Mouse (Mus musculus) CH12.LX (cell line): ENCODE data around the gene Arrdc2. TPM values are rescaled to one million over a fixed set of nuclear protein-coding genes. Genes with fewer than 3 reads are reported as not detected.

ENCODE experiments used
- DNase-seq: peaks from one replicate; pipeline ENCODE4 v3.0.0-alpha.2; 2013; ENCODE audit errors: extremely low read depth
- H3K27ac ChIP-seq: 2 replicates; pipeline ENCODE4 v1.5.1; 2012; ENCODE audit warnings: low read depth, mild to moderate bottlenecking, control low read depth, moderate library complexity; ENCODE audit not compliant: insufficient read depth
- H3K27me3 ChIP-seq: replicated peaks from 2 replicates; pipeline ENCODE3; 2012; ENCODE audit warnings: inconsistent platforms
- H3K36me3 ChIP-seq, 2 experiments: replicated peaks in 1 of 2; 2 replicates each; pipeline versions ENCODE3 to v1.6.1; 2012; ENCODE audit warnings: inconsistent platforms in 1 of 2, low read length in 1 of 2, mild to moderate bottlenecking in 1 of 2, mixed read lengths in 1 of 2, moderate library complexity in 1 of 2; ENCODE audit not compliant: control insufficient read depth in 1 of 2, insufficient read depth in 1 of 2
- H3K4me1 ChIP-seq, 2 experiments: 2 replicates each; pipeline ENCODE4 v1.6.1; 2012; ENCODE audit warnings: inconsistent platforms in 1 of 2, moderate library complexity in 1 of 2; ENCODE audit not compliant: insufficient read depth in 2 of 2, control insufficient read depth in 1 of 2
- H3K4me2 ChIP-seq: 2 replicates; pipeline ENCODE4 v1.6.1; 2012; ENCODE audit warnings: low read depth, mild to moderate bottlenecking, control low read depth; ENCODE audit not compliant: poor library complexity, insufficient read depth, severe bottlenecking
- H3K4me3 ChIP-seq, 3 experiments: fragments of 150-350 bp in 1 of 3; sonication (generic) in 1 of 3; replicated peaks in 1 of 3; 2 replicates each; pipeline versions ENCODE3 to v1.5.1; 2011 to 2012; ENCODE audit warnings: low read depth in 2 of 3, low read length in 2 of 3, mild to moderate bottlenecking in 2 of 3, moderate library complexity in 2 of 3, control low read depth in 1 of 3, improper control_type of control experiment in 1 of 3, inconsistent platforms in 1 of 3, mixed read lengths in 1 of 3; ENCODE audit not compliant: poor library complexity in 1 of 3
- H3K79me2 ChIP-seq: replicated peaks from 2 replicates; pipeline ENCODE4 v1.6.1; 2012; ENCODE audit warnings: mild to moderate bottlenecking, moderate library complexity; ENCODE audit not compliant: control insufficient read depth, poor library complexity, insufficient read depth, severe bottlenecking; ENCODE audit errors: extremely low read depth
- H3K9ac ChIP-seq: 2 replicates; pipeline ENCODE4 v1.6.1; 2012; ENCODE audit warnings: low read depth, mild to moderate bottlenecking, control low read depth, moderate library complexity; ENCODE audit not compliant: insufficient read depth
- H3K9me3 ChIP-seq: replicated peaks from 2 replicates; pipeline ENCODE3; 2012; ENCODE audit warnings: low read length, inconsistent platforms, mixed read lengths
- BHLHE40 ChIP-seq: IDR thresholded peaks from 2 replicates; pipeline ENCODE4 v1.6.1; 2011; ENCODE audit warnings: mild to moderate bottlenecking, low read depth, low read length, improper control_type of control experiment
- E2F4 ChIP-seq: IDR thresholded peaks from 2 replicates; pipeline ENCODE4 v1.6.1; 2011; ENCODE audit warnings: low read depth, low read length, improper control_type of control experiment; ENCODE audit not compliant: insufficient replicate concordance
- EP300 ChIP-seq: IDR thresholded peaks from 2 replicates; pipeline ENCODE4 v1.6.1; 2011; ENCODE audit warnings: low read length, improper control_type of control experiment
- HCFC1 ChIP-seq: IDR thresholded peaks from 2 replicates; pipeline ENCODE4 v1.6.1; 2012; ENCODE audit warnings: low read depth, mild to moderate bottlenecking, inconsistent platforms, low read length, improper control_type of control experiment
- IRF4 ChIP-seq: IDR thresholded peaks from 2 replicates; pipeline ENCODE4 v1.6.1; 2014; ENCODE audit warnings: low read depth, mild to moderate bottlenecking, inconsistent platforms, low read length, improper control_type of control experiment
- KAT2A ChIP-seq: IDR thresholded peaks from 2 replicates; pipeline ENCODE4 v1.6.1; 2012; ENCODE audit warnings: low read length, improper control_type of control experiment, inconsistent platforms; ENCODE audit not compliant: insufficient replicate concordance
- MEF2A ChIP-seq: IDR thresholded peaks from 2 replicates; pipeline ENCODE4 v1.6.1; 2014; ENCODE audit warnings: low read depth, mild to moderate bottlenecking, inconsistent platforms, low read length, improper control_type of control experiment, borderline replicate concordance
- MXI1 ChIP-seq: IDR thresholded peaks from 2 replicates; pipeline ENCODE4 v1.6.1; 2011; ENCODE audit warnings: mild to moderate bottlenecking, low read depth, low read length, improper control_type of control experiment
- NELFE ChIP-seq: IDR thresholded peaks from 2 replicates; pipeline ENCODE4 v1.6.1; 2011; ENCODE audit warnings: low read depth, low read length, improper control_type of control experiment
- POLR2A ChIP-seq: IDR thresholded peaks from 2 replicates; pipeline ENCODE4 v1.6.1; 2011; ENCODE audit warnings: low read depth, mild to moderate bottlenecking, improper control_type of control experiment, low read length
- TBP ChIP-seq: conservative IDR thresholded peaks from 2 replicates; pipeline ENCODE4 v1.6.1; 2011; ENCODE audit warnings: low read depth, low read length, improper control_type of control experiment
- UBTF ChIP-seq: IDR thresholded peaks from 2 replicates; pipeline ENCODE4 v1.6.1; 2012; ENCODE audit warnings: low read depth, mild to moderate bottlenecking, inconsistent platforms, low read length, improper control_type of control experiment, moderate library complexity
- USF1 ChIP-seq: IDR thresholded peaks from 2 replicates; pipeline ENCODE4 v1.6.1; 2014; ENCODE audit warnings: low read depth, mild to moderate bottlenecking, inconsistent platforms, low read length, improper control_type of control experiment
- ZMIZ1 ChIP-seq: IDR thresholded peaks from 2 replicates; pipeline ENCODE4 v1.6.1; 2012; ENCODE audit warnings: low read depth, mild to moderate bottlenecking, inconsistent platforms, low read length, improper control_type of control experiment
- ZNF384 ChIP-seq: IDR thresholded peaks from 2 replicates; pipeline ENCODE4 v1.6.1; 2012; ENCODE audit warnings: low read depth, low read length, improper control_type of control experiment, inconsistent platforms
- dilution Hi-C: fragments of 300-500 bp; cut with MboI; formaldehyde crosslinking; loops from 2 replicates; pipeline ENCODE4 v1.14.3; 2020; ENCODE audit warnings: low sequenced_read_pairs; ENCODE audit not compliant: extremely low pct_unique_long_range_greater_than_20kb, extremely low pct_ligation_motif_present
- in situ Hi-C: fragments of 300-500 bp; cut with MboI; formaldehyde crosslinking; loops from 3 replicates; pipeline ENCODE4 v1.14.3; 2019; ENCODE audit warnings: low sequenced_read_pairs, low pct_ligation_motif_present, low pct_unique_long_range_greater_than_20kb, mixed read lengths
- polyA plus RNA-seq: library from polyadenylated mRNA; unstranded; fragments of >175 nt; gene quantifications from 2 replicates; pipeline ENCODE4 v1.2.1, GENCODE M21; 2012; ENCODE audit warnings: low read depth; ENCODE audit not compliant: insufficient read length
- total RNA-seq, 2 experiments: library from RNA; depleted of rRNA; stranded (reverse); fragments of 300-350 nt in 1 of 2; fragments of >200 nt in 1 of 2; gene quantifications; 2 replicates each; pipeline ENCODE4 v1.2.3; 2012 to 2014

Gene Arrdc2
- total and polyA plus RNA-seq, 3 experiments, result 5.6 to 8.0 (median 6.1) TPM

- in situ Hi-C loops, result no loop called here
- Histone ChIP-seq H3K36me3 (no peaks in the 10 kb centered on the region), H3K9me3 (no peaks in the 10 kb centered on the region), H3K27me3 (peaks cover 55% of the 10 kb centered on the region), H3K79me2 (no peaks in the 10 kb centered on the region), H3K27ac (no peak overlapping the region), H3K4me1 (peaks cover 14 to 36% of the 10 kb centered on the region in 2 experiments), H3K4me2 (no peak overlapping the region), H3K9ac (no peak overlapping the region), H3K4me3 (no peak overlapping the region)
- DNase-seq, result no peak
- TF ChIP-seq MEF2A (no peak), KAT2A (no peak), NELFE (no peak), POLR2A (no peak), TBP (no peak), MXI1 (no peak), UBTF (no peak), USF1 (no peak), HCFC1 (no peak)
- dilution Hi-C loops, result no loop called here
Measured at GRCm38 (mm10) chr8:70856028-70856427, 16.5 kb upstream of the Arrdc2 start.

- peaks cover 63% of the 10 kb centered on the region for H3K27me3 ChIP-seq
Measured at GRCm38 (mm10) chr8:70853863-70854262, 14.3 kb upstream of the Arrdc2 start.

DNA sequence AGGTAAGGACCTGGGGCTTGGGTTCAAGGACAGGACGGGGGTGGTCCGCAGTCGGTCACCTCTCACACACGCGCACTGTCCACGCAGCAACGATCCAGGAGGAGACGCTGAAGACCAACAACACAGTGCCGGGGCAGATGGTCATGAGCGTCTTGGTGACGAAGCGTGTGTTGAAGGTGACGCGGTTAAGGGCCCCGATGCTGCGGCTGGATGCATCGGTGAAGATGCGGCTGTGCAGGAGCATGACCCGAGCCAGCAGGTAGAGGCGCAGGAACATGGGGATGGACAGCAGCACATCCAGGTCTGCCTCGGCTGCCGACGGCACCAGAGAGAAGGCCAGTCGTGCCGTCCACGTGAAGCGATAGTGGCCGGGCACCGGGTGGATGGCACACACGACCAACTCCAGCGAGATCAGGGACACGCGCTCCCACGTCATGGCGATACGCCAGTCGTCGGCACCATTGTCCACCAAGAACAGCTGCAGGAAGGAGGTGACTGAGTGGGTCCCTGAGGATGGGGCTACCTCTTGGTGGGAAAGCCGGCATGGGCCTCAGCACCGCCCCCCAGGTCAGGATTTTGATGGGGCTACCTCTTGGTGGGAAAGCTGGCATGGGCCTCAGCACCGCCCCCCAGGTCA is 13.2 kb upstream of the Arrdc2 start:
- DNase-seq, result no peak
- Histone ChIP-seq H3K4me2 (no peak overlapping the region), H3K79me2 (no peaks in the 10 kb centered on the region), H3K9ac (no peak overlapping the region), H3K9me3 (no peaks in the 10 kb centered on the region), H3K36me3 (no peaks in the 10 kb centered on the region), H3K27ac (no peak overlapping the region), H3K27me3 (peaks cover 68% of the 10 kb centered on the region), H3K4me1 (peaks cover 14 to 29% of the 10 kb centered on the region in 2 experiments), H3K4me3 (no peak overlapping the region)
- dilution Hi-C loops (no loop called here), in situ Hi-C loops (no loop called here)
- TF ChIP-seq E2F4 (no peak), POLR2A (no peak), IRF4 (no peak), HCFC1 (no peak), KAT2A (no peak), EP300 (no peak), MXI1 (no peak)

More at GRCm38 (mm10) chr8:70853863-70854262, 14.3 kb upstream of the Arrdc2 start:
- Histone ChIP-seq H3K9me3 (no peaks in the 10 kb centered on the region), H3K4me3 (no peak overlapping the region), H3K36me3 (no peaks in the 10 kb centered on the region), H3K27ac (no peak overlapping the region), H3K4me1 (peaks cover 14 to 36% of the 10 kb centered on the region in 2 experiments), H3K4me2 (no peak overlapping the region), H3K9ac (no peak overlapping the region), H3K79me2 (no peaks in the 10 kb centered on the region)
- TF ChIP-seq TBP (peak; percentile 72; the same call in 1 of the 2 replicates), ZMIZ1 (no peak), ZNF384 (no peak), BHLHE40 (no peak)
- dilution Hi-C loops (no loop called here), in situ Hi-C loops (no loop called here)
- peak; percentile 75 for DNase-seq
